Mouse (Mus musculus): ENCODE results near the gene AC170998.1.

The AC170998.1 gene

DNA sequence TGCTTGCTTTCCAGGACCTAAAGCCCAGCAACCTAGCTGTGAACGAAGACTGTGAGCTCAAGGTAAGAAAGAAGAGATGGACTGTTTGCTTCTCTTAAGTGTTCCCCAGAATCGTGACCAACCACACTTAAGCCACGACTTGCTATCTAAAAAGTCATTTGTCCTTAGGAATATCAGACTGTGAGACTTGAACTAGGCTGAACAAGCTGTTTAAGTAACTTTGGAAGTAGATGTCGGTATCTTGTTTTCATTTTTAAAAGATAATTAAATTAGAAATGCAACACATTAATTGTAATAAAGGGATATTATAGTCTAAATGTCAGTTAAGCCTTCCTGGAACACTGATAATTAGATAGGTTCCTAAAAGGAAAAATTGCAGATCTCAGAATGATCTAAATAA lies at the start of gene AC170998.1:
Gene AC170998.1 (plus strand): TSS at position 301 of the 400 bp plus-strand sequence.
- no peak for DNase-seq (ENCODE audit: low read depth, low spot score)

DNA sequence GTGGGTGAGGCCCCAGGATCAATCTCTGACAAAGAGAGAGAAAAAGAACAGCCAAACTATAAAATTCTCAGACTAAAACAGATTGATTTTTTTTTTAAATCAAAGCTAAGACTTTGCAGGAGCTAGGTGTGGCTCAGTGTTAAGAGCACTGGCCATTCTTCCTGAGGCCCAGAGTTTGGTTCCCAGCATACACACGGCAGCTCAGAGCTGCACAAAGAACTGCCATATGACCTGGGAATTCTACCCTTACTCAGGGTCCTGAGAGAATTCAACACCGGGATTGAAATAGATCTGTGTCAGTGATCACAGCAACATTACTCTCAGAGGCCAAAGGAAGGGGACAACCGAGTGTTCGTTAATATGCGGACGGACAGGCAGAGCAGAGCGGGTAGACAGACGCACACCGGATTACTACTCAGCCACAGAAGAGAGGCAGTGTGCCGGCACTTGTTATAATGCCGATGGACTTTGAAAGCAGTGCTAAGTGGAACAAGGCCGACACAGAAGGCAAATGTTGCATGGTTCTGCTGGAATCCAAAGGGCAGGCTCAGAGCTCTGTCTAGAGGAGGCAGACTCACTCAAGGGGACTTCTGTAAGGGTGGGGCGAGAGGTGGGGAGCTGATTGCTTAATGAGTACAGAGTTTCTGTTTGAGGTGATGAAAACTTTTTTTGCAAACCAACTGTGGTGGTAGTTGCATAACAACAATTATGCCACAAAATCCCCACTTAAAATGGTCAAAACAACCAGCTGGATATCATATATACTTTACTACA lies 43.4 kb upstream of the AC170998.1 start:
- DNase-seq (ENCODE audit: low read depth, low spot score): no peak

DNA sequence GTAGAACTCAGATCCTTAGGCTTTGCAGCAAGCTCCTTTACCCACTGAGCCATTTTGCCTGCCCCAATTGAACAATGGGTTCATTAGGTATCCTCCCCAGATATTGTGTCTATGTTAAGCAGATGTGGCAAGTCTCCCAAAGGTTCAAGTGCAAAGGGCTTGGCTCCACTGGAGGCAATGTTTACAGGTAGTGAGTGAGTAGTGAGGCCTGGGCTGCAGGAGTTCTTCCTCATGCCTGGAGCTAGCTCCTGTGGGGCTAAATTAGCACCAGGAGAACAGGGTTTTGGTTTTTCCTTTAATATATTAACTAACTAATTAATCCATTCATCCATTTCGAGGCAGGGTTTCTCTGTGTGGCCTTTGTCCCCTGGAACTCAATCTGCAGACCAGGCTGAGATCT lies 42.3 kb upstream of the AC170998.1 start:
- no peak for DNase-seq (ENCODE audit: low read depth, low spot score)

DNA sequence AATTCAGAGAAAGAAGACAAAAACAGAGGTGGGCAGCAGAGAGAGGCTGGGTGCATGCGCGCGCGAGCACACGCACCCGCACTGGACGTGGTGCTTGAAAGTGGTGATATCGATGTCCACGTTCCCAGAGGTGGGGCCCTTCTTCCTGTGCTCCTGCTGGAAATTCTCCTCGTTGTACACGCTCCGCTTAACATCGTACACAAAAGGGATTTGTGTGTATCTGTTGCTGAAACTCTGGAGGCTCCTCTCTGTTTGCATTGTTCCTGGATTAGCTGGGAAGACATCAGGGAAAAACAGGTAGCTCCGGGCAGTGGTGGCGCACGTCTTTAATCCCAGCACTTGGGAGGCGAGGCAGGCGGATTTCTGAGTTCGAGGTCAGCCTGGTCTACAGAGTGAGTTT lies 41.3 kb upstream of the AC170998.1 start:
- DNase-seq (ENCODE audit: low read depth, low spot score): peak; percentile 23

DNA sequence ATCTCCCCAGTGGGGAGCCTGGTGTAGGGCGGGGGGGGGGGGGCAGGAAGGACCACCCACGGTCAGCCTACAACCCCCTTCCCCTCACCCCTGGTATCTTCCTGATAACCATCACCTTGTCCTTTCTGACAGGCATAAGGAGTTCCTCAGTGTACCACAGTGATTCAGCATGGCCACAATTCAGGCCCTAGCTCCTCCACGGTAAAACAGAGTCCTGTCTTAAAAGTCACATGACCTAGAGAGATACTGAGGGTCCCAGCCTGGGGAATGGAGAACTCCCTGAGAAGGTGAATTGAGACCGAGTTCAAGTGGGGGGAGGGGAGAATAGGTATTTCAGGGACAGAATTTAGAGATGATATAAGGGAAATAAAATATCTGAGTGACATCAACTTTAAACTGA lies 38.5 kb upstream of the AC170998.1 start:
- no peak for DNase-seq (ENCODE audit: low read depth, low spot score)

DNA sequence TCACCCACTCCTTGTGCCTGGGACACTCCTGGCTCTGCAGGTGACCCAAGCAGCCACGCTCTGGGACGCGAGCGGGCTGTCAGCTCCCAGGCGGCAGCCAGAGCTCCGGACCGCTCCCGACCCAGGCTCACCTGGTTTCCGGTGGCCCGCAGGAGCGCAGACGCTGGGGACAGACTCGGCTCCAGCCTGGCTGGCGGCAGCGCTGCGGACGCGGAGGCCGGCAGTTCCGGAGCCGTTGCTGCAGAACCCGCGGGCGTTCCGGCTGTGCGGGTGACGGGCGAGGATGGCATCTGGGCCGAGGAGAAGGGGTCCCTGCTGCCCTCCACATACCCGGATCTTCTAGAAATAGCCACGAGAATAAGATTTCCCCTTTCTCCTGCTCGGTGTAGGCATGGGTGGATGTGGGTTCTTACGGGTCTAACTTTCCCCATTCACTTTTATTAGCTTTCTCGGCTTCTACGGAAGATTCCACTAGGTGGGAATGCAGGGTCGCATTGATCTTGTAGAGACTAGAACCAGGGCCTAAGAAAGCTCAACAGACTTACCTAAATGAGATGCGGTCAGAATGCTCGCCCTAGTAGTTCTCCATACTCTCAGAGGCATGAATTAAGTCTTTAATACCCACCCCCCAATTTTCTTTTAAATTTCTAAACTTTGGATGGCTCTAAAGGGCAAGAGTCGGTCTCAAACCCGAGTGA lies 36.1 kb upstream of the AC170998.1 start, which contains the start of gene Slc26a8:
Gene Slc26a8 (minus strand): TSS at position 648 of the 698 bp plus-strand sequence.
- no peak for DNase-seq (ENCODE audit: low read depth, low spot score)

DNA sequence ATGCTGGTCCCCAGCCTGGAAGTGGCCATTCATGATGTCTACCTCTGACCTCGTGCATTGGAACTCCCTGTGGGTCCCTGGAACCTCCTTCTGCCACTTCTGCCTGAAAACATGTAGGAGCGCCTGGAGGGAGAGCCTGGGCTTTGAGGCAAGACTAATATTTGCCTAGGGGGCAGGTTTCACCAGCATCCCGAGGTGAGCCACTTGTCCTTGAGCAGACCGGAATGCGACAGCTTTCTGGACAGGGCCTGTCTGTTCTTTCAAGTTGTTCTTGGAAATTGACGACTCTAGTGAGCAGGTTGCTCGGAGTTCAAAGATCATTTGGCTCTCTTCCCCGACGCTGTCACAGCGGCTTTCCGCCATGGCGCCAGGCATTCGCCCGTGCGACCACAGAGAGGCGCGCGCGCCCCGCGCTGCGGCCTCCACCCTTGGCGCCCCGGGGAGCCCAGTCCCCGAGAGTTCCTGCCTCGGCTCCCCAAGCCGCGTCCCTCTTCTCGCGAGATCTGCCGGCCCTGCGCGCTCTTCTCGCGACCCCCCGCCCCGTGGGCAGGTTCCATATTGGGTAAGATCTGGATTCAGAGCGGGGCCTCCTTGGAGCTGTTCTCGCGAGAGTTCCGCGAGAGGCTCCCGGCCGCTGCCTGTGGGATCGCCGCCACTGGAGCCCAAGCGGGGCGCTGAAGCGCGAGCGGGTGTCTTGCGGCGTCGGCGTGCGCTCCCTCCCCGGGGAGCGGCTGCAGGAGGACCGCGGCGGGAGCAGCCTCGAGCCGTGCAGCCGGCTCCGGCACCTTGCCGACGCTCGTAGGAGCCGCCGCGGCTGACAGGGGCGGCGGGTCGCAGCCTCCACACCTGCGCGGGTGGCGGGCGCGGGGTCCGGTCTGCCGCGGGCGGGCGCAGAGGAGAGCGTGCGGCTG lies 34.9 kb upstream of the AC170998.1 start, which contains the start of gene Mapk14:
Gene Mapk14 (plus strand): TSS at position 554 of the 911 bp plus-strand sequence.
- DNase-seq (ENCODE audit: low read depth, low spot score): peak; percentile 99

DNA sequence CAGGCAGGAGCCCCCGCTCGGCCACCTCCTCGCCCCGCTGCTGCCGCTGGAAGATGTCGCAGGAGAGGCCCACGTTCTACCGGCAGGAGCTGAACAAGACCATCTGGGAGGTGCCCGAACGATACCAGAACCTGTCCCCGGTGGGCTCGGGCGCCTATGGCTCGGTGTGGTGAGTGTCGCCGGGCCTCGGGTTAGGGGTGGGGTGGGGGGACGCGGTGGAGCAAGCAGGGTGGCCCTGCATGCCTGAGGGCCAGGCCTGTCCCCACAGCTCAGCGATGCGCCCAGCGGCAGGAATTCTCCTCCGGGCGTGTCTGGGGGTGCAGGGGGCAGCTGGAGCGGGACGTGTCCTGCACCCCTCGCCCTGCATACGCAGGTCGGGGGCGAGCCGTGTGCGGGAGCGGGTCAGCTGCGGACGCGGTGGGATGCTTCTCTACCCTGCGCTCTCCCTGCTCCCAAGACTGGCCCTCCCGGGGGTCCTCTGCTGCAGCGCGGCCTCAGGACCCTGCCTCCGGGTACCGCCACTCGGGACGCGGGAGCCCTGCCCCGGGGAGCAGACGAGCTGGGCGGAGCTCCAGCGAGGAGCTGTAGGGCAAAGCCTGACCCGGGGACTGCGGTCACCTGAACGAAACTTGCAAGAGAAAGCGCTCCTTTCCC lies 34.1 kb upstream of the AC170998.1 start:
- peak; percentile 27 for DNase-seq (ENCODE audit: low read depth, low spot score)

DNA sequence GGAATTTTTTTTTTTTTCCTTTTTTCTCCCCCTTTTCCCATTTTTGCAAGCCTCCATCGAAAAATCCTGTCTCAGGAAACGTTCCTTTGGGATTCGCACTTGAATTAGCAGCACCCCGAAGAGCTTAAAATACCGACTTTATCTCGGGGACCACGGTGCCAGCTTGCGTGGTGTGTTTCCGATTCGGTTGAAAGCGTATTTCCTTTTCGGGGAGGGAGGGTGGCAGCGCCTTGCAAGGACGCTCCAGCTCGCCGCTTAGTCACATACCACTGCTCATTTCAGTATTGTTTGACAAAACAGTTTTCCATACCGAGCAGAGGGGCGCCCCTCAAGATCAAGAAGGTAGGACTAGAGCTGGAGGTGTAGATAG lies 33.6 kb upstream of the AC170998.1 start:
- no peak for DNase-seq (ENCODE audit: low read depth, low spot score)

DNA sequence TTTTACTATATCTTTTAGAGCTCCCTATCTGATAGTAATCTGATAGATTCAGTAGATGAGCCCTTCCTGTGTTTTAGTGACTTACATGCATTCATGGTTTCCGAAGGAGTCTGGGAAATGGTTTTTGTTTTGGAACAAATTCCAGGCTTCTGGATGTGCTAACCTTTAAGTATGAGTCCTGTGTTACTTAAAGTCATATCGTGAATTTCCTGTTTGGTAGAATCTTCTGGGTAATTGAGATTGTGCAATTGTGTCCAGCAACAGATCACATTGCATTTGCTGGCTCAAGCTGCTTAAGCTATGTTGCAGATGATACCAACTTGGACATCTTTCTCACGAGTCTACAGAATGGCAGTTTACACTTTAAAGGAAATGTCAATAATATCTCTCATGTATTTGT lies 32.8 kb upstream of the AC170998.1 start:
- no peak for DNase-seq (ENCODE audit: low read depth, low spot score)

DNA sequence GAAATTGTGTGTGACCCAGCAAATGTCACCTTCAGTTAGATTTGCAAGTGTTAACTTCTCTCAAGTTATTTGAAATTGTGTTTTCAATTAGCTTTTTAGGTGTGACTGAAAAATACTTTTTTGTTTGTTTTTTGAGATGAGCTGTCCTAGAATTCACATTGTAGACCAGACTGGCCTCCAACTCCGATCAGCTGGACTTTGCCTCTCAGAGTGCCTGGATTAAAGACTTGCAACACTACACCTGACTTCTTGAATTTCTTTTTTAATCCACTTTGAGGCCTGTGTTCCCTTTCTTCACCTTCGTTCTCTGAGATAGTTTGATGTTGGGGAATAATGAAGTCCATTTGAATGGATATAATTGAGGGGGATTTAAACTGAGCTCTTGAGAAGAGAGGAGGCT lies 31.8 kb upstream of the AC170998.1 start:
- DNase-seq (ENCODE audit: low read depth, low spot score): no peak

DNA sequence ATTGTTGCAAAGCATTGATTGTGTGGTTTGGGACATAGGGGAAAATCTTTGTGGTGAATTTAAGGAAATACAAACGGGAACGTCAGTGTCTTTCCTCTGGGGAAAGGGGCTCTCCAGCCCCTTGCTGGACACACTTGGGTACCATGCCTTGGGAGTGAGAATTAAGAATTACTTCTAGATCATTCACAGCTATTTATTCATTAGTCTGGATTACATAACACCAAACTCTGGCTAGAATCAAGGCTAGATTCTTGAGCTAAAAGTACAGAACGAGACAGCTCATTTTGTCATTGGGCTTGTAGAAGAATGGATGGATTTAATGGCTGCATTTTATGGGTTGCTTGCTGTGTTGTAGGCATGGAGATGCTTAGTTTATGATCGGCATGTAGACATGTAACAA lies 31.1 kb upstream of the AC170998.1 start:
- no peak for DNase-seq (ENCODE audit: low read depth, low spot score)

DNA sequence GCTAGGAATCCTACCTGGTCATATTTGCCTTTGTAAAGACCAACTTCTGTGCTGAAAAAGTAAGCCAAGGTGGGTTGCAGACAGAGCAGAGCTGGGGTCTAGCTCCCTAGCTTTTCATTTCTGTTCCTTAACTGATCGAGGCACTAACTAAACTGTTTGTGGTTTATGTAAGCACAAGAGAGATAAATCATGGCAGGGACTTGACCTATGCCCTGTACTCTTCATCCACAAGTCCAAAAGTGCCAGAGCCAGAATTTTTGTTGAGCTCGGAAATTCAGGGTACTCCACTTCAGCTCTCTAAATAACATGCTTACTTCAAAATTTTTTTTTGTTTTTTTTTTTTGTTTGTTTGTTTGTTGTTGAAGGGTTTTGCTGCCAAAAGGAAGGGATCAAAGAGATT lies 29.2 kb upstream of the AC170998.1 start:
- no peak for DNase-seq (ENCODE audit: low read depth, low spot score)

DNA sequence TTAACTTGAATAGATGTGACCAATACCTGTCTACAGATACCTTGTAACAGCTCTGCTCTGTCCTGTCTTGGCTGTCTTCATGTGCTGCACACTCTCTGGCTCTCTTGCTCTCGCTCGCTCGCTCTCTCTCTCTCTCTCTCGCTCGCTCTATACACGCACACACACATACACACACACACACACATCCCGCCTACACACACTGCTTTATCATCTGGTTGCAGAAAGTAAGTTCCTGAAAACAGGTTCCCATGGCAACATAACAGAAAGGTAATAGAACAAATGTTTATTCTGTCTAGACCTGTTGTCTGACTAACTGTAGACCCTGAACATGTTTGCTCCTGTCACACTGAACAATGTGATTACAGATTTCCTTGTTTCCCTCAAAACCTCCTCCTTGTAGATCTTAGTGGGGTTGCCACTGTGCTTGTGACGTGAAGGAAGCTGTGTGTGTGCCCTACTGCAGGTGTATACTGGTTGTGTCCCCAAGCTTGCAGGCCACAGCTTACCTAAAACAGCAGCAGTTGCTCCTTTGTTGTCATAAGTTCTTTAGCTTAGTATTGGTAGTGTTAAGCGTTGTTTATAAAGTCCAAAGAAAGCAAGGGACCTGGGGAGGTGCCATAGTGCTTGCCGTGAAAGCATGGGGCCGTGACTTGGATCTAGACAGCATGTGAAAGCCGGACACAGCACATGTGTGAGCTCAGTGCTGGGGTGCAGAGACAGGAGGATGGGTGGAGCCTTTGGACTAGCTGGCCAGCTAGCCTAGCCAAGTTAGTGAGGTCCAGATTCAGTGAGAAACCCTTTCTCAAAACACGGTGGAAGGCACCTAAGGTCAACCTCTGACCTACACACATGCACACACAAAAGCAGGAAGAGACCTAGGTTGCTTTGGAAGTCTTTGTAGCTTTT lies 28.3 kb upstream of the AC170998.1 start:
- no peak for DNase-seq (ENCODE audit: low read depth, low spot score)

DNA sequence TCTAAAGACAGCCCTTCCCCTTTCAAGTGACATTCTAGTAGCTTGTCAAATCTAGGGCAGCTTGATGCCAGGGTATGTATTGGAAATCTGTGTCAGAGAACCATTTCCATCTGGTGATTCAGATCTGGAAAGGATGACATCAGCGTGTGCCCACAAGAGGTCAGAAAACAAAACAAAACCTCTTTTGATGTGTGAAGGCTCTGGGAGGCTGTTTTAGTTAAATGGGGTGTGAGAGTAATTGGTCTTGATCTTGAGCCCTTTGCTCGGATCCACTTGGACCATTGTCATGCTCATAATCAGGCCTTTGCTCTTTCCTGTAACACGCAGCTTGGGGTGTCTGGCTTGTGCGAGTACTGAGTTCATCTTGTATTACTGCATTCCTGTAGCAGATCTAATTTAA lies 27.6 kb upstream of the AC170998.1 start:
- no peak for DNase-seq (ENCODE audit: low read depth, low spot score)

DNA sequence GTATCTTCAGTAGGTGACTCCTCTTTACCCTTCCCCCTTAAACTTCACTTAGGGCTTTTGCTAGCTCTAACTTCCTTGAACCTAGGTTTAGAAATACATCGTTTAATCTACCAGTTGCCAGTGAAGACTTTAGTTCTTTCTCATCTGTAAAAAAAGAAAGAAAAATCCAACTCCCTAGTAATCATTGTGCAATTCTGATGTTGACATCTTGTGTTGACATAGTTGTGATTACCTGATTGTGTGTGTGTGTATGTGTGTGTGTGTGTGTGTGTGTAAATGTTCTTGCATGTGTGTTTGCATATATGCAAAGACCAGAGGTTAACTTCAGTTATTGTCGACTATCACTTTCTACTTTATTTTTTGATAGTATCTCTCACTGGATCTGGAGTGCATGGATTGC lies 27.2 kb upstream of the AC170998.1 start:
- no peak for DNase-seq (ENCODE audit: low read depth, low spot score)

DNA sequence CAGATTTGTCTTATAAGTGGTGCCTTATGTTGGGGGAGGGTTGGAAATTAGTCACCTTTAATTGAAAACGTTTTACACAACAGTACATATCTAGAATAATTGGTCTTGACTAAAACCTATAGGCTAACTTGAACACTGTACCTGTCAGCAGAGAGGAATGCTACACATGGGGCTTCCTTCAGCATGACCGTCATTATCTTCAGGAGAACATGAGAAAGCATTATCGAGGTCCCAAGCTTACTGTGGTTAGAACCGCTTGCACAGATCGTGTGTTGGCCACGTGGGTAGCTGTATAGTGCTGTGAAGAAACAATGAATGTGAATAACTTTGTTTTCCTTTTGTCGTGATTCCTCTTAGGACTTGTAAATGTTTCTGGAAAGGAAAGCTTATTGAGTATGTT lies 26.1 kb upstream of the AC170998.1 start:
- no peak for DNase-seq (ENCODE audit: low read depth, low spot score)

DNA sequence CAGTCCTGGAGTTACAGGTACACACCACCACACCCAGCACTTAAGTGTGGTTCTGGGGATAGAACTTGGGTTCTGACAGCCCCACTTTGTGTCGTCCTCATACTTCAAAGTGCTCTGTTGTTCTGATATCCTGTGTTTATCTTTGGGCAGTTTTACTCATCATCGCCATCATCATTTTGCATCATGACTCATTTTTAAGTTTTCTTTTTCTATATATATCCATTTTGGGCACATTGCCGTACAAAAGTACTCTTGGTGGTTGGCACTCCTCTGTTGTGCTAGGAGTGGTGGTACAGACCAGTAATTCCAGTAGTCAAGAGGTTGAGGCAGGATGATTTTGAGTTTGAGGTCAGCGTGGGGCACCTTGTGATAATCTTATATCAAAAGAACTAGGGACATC lies 24.7 kb upstream of the AC170998.1 start:
- DNase-seq (ENCODE audit: low read depth, low spot score): no peak

DNA sequence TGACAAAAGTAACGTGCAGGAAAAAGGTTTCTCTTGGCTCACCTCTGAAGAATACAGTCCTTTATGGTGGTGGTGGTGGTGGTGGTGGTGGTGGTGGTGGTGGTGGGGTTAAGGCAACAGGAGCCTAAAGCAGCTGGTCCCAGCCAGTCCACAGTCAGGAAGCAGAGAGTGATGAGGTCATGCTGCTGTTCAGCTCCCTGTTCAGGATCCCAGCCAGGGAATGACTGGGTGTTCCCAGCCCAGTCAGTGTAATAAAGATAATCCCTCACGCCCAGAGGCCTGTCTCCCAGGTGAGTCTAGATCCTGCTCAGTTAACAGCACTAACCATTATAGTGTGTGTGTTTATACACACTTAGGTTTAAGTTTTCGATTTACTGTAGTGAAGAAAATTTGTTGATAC lies 24.1 kb upstream of the AC170998.1 start:
- DNase-seq (ENCODE audit: low read depth, low spot score): no peak

DNA sequence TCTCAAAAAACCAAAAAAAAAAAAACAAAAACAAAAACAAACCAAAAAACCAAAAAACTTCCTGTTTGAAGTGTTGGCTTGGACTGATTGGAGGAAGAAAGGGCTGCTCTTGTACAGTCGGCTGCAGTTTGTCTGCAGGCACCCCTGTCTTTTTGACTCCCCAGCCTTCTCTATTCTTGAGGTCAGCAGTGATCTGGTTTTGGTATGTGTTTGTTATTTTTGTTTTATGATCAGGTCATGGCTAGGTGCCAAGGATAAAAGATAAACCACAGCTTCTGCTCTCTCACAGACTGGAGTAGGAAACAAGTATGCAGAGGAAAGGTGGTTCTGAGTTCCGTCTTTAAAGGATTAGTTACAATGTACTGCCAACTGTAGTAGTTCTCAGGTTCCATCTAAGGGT lies 23.2 kb upstream of the AC170998.1 start:
- DNase-seq (ENCODE audit: low read depth, low spot score): no peak

DNA sequence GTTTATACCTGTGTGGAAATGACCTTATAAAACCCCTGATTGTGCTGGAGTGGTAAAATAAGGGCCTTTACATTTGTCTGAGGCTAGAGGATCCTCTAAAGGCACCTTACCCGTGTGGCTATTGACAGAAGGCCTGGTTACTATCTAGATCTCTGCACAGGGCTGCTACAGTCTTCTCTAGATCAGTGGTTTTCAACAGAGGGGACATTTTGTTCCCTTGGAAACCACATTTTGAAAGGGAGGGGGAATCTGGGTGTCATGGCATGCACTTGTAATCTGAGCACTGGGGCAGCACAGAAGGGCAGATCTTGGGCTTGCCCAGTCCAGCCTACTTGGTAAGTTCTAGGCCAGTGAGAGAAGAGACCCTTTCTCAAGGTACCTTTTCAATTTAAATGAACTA lies 19.2 kb upstream of the AC170998.1 start:
- DNase-seq (ENCODE audit: low read depth, low spot score): no peak
